Mouse (Mus musculus) frontal cortex, adult 2 months (tissue): ENCODE measurements around the gene Cd164l2. TPM values are rescaled to one million over a fixed set of nuclear protein-coding genes. Genes with fewer than 3 reads are reported as not detected.

ENCODE experiments used
- polyA plus RNA-seq: library from polyadenylated mRNA; depleted of rRNA; stranded (reverse); fragments of >200 nt; gene quantifications from 2 replicates; pipeline ENCODE4 v1.2.3, GENCODE M21; 2012; rRNA removed

Gene Cd164l2
- polyA plus RNA-seq, 1 experiment, result 8.1 TPM

Other genes starting within 250 kb of the Cd164l2 start
- 0.18 and 0.19 TPM in 2 replicates for gene Fgr, start 238.0 kb upstream of the Cd164l2 start, polyA plus RNA-seq
- 28.5 and 28.6 TPM in 2 replicates for gene Ahdc1, start 200.9 kb upstream of the Cd164l2 start, polyA plus RNA-seq
- gene Wasf2, start 81.6 kb upstream of the Cd164l2 start, polyA plus RNA-seq, result 14.2 and 16.3 TPM in 2 replicates
- gene Gpr3, start 405 bp downstream of the Cd164l2 start, polyA plus RNA-seq, result 8.9 and 14.7 TPM in 2 replicates
- gene Map3k6, start 28.7 kb downstream of the Cd164l2 start, polyA plus RNA-seq, result 3.9 and 4.0 TPM in 2 replicates
- 1.2 and 1.6 TPM in 2 replicates for gene Sytl1, start 51.0 kb downstream of the Cd164l2 start, polyA plus RNA-seq
- 152 and 156 TPM in 2 replicates for gene Tmem222, start 65.7 kb downstream of the Cd164l2 start, polyA plus RNA-seq
- gene Wdtc1, start 141.3 kb downstream of the Cd164l2 start, polyA plus RNA-seq, result 43.0 and 46.2 TPM in 2 replicates
- 43.5 and 43.9 TPM in 2 replicates for gene Slc9a1, start 157.6 kb downstream of the Cd164l2 start, polyA plus RNA-seq